Mouse (Mus musculus) spleen, postnatal 10 days (tissue): ENCODE data around the gene Xpnpep3.
A peak's percentile ranks its signal among the peaks of the same experiment; 100 is the strongest.
"Not testable (repeated sequence)": the region's sequence is repeated elsewhere in the genome, so short reads cannot be mapped to it uniquely, and the experiment has no call there.

ENCODE experiments used
- DNase-seq, 2 experiments: peaks; one replicate each; pipeline ENCODE4 v3.0.0; 2021 to 2022; ENCODE audit warnings: low spot score in 2 of 2

Gene Xpnpep3

GRCm38 (mm10) chr15:81480284-81480683 lies 80.3 kb downstream of the Xpnpep3 start:
- DNase-seq, result not testable (repeated sequence)

DNA sequence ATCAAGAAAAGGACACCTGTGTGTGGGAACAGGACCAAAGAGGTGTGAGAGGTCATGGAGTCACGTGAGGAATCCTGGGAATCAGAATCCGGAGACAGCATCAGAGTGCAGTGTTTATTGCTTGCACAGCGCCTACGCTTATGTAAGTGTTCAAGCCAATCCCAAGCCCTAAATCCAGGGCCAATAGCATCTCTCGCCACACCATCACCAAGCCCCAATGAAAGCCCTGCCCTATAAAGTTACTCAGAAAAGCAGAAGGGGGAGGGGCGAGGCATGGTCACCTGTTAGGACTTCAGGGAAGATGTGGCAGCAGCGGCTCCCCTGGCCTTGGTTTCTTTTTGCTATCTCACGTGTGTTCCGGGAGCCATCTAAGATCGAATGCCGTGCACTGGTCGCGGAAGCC lies 81.0 kb downstream of the Xpnpep3 start:
- peak; percentile 20 to 80 for DNase-seq

DNA sequence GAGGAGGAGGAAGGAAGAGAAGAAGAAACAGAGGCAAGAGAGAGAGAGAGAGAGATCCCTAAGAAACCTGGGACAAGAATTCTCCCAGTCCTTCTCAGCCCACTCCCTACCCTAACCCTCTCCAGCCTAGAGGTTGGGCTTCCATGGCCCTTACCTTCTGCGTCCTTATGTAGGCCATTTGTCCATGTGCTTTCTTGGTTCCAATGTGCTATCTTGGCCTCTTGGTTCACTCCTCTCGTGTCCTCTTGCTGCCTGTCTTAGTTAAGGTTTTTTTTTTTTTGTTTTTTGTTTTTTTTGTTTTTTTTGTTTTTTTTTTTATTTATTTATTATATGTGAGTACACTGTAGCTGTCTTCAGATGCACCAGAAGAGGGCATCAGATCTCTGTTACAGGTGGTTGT lies 83.0 kb downstream of the Xpnpep3 start:
- no peak for DNase-seq

DNA sequence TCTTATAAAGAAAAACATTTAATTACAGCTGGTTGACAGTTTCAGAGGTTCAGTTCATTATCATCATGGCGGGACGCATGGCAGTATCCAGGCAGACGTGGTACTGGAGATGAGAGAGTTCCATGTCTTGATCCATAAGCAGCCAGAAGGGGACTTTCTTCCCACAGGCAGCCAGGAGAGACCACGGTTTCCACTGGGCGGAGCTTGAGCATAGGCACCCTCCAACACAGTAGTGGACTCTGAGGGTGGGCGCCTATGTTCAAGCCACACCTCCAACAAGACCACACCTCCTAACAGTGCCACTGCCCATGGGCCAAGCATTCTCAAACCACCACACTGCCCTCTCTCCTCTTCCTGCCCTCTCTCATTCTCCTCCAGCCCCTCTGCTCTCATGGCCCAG lies 83.8 kb downstream of the Xpnpep3 start:
- no peak for DNase-seq

- DNase-seq, result no peak
Observed at GRCm38 (mm10) chr15:81485483-81485882, 85.5 kb downstream of the Xpnpep3 start.

- DNase-seq, result no peak
Observed at GRCm38 (mm10) chr15:81503466-81503865, 103.5 kb downstream of the Xpnpep3 start.

GRCm38 (mm10) chr15:81503995-81504394 lies 104.1 kb downstream of the Xpnpep3 start:
- no peak for DNase-seq
